Mouse (Mus musculus) right cerebral cortex, postnatal 25 days (tissue): ENCODE measurements around the gene 1110002E22Rik.

Experiments used
- DNase-seq: peaks from one replicate; pipeline ENCODE4 v3.0.0; 2022

The 1110002E22Rik gene

GRCm38 (mm10) chr3:138110910-138111782 is 46.3 kb downstream of the 1110002E22Rik start:
- DNase-seq, result no peak

GRCm38 (mm10) chr3:138114106-138114505 is 49.3 kb downstream of the 1110002E22Rik start:
- no peak for DNase-seq

- DNase-seq, result no peak
Measured at GRCm38 (mm10) chr3:138116871-138117270, 52.0 kb downstream of the 1110002E22Rik start.

GRCm38 (mm10) chr3:138118392-138118791 is 53.5 kb downstream of the 1110002E22Rik start:
- no peak for DNase-seq

- DNase-seq, result no peak
Measured at GRCm38 (mm10) chr3:138118831-138119230, 54.0 kb downstream of the 1110002E22Rik start.

GRCm38 (mm10) chr3:138119444-138120105 is 54.7 kb downstream of the 1110002E22Rik start:
- DNase-seq, result no peak

- DNase-seq, result no peak
Measured at GRCm38 (mm10) chr3:138121461-138121860, 56.6 kb downstream of the 1110002E22Rik start.

- no peak for DNase-seq
Measured at GRCm38 (mm10) chr3:138123842-138124241, 59.0 kb downstream of the 1110002E22Rik start.

- DNase-seq, result no peak
Measured at GRCm38 (mm10) chr3:138129110-138129509, 64.3 kb downstream of the 1110002E22Rik start.

GRCm38 (mm10) chr3:138130692-138131091 is 65.8 kb downstream of the 1110002E22Rik start:
- DNase-seq, result no peak
